Mouse (Mus musculus): ENCODE results near the gene Cnrip1.

The Cnrip1 gene

DNA sequence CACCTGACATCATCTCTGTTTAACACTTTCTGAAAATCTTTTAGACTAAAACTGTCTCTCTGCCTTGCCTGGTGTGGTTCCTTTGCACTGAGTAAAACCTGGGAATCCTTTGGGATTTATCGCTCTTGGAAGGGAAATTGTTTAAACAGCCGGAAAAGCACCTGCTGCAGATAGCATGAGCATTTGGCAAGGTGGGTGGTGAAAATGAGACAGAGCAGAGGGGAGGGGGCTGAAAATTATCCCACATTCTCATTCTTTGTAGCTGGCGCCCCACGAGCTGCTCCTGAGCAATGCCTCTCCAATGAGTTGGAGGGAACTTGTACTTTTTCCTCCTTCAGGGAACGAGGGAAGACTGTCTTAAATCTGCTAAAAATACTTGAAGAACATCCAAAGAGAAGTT lies 55.5 kb downstream of the Cnrip1 start:
- in situ Hi-C loops (cut with MboI; ENCODE audit: low sequenced_read_pairs), result no loop called here

DNA sequence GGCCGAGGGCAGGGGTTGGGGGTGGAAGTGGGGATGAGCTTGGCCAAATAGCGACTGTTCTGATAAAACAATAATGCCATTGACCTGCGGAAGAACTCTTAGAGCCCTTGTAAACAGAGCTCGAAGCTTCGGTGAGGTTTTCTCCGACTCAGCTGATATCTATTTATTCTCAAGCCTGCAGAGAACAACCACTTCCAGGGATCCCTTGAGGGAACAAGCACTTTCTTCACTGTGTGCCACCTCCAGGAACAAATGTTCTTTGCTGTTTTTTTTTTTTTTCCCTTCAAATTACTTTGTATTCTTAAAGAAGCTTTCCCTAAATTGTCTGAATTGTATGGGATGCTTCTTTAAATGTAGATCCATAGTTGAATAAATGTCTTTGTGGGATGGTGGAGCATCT lies 56.0 kb downstream of the Cnrip1 start:
- in situ Hi-C loops (cut with MboI; ENCODE audit: low sequenced_read_pairs), result no loop called here

DNA sequence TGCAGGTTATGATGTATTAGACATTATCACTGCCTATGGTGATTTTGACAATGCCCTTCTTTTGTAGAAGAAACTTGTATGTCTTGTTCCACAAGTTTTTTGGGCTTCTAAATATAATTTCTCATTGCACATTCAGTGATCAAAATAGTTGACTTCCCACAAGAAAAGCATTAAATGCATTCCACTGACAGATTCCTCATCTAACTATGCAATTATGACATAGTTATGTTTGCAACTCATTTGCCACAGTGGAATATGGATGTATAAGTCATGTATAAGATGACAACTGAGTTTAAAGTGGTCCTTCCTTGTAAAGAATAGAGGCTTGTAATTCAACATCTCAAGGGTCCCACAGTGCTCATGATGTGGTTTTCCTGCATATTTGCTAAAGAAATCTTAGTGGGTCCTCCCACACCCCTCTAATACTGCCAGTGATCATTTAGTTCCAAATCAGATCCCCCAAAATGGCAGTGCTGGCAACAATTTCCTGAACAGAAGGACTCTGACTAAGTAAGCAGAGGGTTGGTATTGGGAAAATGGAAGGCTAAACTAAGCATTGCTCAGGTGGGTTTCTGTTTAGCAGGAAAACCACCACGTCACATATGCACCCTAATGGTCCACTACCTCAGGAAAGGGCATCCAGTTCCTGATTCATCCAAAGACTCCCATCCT lies 61.2 kb downstream of the Cnrip1 start:
- in situ Hi-C loops (cut with MboI; ENCODE audit: low sequenced_read_pairs), result no loop called here

GRCm38 (mm10) chr11:17126418-17126817 lies 75.0 kb downstream of the Cnrip1 start:
- in situ Hi-C loops (cut with MboI; ENCODE audit: low sequenced_read_pairs), result no loop called here

All from CH12F3 (cell line).